Mouse (Mus musculus): ENCODE data around the gene Irf3.
"Not testable (repeated sequence)": the region's sequence is repeated elsewhere in the genome, so short reads cannot be mapped to it uniquely, and the experiment has no call there.

The Irf3 gene

DNA sequence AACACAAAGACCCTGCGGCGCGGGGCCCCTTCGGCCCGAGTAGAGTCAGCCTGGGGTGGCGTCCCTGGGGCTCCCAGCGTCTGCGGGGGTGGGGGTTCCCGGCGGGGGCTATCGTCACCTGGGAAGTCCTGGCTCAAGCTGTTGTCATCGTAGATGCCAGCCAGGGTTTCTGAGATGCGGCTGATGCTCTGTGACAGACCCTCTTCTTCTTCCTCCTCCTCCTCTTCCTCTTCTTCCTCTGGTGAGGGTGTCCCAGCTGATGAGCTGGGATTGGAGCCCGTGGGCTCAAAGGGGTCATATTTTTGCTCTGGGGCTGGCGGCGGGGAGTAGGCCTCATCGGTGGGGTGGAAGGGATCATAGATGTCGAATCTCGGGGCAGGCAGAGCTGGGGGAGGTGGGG lies 11.0 kb downstream of the Irf3 start:
- DNase-seq: no peak

DNA sequence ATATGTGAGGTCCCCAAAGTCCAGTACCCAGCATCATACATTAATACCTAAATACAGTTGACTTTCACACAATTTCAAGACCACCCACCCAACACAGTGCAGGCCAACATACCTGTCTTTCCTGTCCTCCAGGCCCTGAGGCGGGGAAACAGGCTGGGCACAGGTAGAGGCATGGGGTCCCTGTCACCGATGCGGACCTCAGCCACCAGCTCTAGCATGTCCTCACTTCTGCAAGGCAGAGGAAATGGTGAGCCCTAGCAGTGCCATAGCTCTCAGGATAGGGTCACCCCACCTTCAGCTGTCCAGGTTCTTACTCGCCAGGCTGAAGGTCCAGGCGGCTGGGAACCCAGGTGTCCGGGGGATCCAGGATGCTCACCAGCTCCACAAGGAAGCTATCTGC lies 14.6 kb downstream of the Irf3 start:
- no peak for DNase-seq

GRCm38 (mm10) chr7:45012824-45013223 lies 15.4 kb downstream of the Irf3 start:
- no peak for DNase-seq

DNA sequence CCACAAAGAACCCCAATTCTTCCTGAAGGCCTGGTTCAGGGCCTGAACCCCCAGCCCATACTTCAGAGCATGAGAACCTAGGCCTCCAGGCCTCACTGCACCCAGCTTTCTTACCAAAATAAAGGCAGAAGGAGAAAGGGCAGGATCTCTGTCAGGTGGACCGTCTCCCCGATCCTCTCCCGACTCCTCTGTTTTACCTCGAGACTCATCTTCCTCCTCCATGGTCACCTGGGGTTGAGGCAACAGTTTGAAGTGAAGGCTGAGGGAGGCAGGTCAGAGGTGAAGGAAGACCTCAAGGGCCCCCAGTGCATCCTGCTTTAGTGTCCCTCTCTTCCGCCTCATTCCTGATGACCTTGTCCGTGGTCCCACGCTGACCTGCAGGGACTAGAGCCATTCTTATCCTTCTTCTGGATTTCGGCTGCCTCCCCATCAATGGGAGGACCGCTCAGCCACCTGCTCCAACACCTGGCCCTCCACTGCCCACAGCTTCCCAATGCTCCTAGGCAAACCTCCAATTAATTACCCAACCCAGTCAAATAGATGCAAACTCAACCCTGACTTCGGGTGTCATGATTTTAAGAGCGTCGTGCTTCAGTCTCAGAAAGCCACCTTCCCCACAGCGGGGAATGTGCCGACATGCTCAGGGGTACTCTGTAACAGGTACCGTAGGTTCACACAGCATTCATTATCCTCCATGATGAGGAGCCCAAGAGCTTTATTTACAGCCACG lies 16.1 kb downstream of the Irf3 start:
- no peak for DNase-seq

GRCm38 (mm10) chr7:45014096-45014451 lies 16.6 kb downstream of the Irf3 start:
- DNase-seq: no peak

GRCm38 (mm10) chr7:45015344-45015956 lies 18.0 kb downstream of the Irf3 start:
- no peak for DNase-seq

- peak; percentile 100 for DNase-seq
Observed at GRCm38 (mm10) chr7:45015957-45016612, 18.6 kb downstream of the Irf3 start, which contains the start of gene Scaf1. Scaf1 (minus strand) TSS chr7:45016363.

DNA sequence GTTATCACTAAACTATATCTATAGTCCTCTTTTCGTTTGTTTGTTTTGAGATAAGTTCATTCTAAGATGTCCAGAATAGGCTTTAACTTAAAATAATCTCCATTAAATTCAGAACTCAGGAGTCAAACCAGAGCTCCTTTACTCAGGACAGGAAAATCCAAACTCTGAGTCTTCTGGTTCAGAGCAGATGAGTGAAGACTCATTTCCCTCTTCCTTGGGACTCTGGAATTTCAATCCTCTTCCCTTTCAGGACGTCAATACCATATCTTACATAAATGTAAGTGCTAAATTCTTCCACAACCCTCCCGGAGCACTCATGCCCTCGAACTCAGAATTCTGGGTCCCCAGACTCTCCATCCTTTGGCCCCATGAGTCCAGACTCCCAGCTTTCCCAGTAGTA lies 19.3 kb downstream of the Irf3 start:
- no peak for DNase-seq

GRCm38 (mm10) chr7:45017242-45018061 lies 20.0 kb downstream of the Irf3 start, which contains the start of gene Rras:
Rras (plus strand) TSS chr7:45017961.
- DNase-seq: peak; percentile 80

DNA sequence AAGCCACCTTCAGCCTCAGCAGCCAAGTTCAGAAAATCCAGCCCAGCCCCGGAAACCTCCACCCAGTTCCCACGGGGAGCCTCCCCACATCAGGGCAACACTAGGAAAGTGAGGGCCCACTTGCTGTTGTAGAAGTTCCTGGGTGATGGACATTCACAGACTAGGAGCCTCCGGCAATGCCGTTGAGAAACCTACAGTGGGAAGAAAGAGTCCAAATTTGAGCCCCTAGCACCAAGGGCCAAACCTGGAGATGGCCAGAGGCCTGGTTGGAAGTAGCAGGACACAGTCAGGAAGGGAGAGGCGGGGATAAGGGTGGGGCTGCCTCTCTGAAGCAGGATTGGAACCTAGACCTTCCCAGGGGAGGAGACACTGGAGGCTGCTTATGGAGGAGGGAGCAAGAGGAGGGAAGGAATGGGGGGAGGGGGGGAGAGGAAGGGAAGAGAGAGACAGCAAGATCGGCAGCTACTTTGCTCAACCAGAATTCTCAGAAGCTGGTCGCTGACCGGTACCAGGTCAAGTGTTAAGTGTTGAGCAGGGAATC lies 21.7 kb downstream of the Irf3 start:
- no peak for DNase-seq

GRCm38 (mm10) chr7:45020225-45020624 lies 22.8 kb downstream of the Irf3 start:
- no peak for DNase-seq

DNA sequence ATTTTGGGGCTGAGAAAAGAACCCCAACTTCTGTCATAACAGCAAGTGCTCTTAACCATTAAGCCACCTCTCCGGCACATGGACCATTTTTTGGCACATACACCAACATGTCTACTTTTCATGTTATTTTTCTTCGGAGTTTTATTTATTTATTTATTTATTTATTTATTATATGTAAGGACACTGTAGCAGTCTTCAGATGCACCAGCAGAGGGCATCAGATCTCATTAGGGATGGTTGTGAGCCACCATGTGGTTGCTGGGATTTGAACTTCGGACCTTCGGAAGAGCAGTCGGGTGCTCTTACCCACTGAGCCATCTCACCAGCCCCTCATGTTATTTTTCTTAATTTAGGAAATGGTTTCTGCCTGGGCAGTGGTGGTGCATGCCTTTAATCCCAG lies 26.3 kb downstream of the Irf3 start:
- DNase-seq: not testable (repeated sequence)

DNA sequence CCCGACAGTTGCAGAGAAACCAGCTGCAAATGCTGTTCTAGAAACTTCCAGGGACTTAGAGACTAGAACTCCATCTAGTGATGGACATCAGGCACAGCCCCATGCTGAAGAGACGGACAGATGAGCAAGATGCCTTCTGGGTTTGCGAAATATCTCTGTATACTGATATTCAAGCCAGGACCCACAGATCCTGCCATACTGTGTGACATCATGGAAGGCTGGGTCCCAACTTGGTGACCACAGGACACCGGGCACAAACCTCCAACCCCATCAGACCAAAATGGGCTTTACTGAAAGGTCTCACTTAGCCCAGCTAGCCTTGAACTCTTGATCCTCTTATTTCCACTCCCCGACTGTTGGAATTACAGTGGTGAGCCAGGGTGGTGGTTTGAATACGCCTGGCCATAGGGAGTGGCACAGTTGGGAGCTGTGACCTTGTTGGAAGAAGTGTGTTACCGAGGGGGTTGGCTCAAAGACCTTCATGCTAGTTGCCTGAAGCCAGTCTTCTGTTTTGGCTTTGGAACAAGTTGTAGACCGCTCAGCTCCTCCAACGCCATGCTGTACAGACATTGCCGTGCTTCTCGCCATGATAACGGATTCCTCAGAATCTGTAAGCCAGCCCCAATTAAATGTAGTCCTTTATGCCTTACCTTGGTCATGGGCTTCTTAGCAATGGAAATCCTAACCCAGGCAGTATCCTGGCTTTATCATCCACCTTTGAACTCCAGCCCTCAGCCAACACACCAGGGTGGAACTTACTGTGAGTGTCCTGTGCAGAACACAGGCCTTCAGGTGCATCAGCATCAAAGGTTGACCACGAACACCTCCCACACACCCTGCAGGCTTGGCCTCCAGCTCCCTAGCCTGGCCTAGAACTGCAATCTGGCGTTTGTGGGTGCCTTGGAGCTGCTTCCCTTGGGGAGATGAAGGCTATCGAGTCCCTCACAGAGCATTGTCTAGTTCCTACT lies 27.1 kb downstream of the Irf3 start:
- DNase-seq: no peak

DNA sequence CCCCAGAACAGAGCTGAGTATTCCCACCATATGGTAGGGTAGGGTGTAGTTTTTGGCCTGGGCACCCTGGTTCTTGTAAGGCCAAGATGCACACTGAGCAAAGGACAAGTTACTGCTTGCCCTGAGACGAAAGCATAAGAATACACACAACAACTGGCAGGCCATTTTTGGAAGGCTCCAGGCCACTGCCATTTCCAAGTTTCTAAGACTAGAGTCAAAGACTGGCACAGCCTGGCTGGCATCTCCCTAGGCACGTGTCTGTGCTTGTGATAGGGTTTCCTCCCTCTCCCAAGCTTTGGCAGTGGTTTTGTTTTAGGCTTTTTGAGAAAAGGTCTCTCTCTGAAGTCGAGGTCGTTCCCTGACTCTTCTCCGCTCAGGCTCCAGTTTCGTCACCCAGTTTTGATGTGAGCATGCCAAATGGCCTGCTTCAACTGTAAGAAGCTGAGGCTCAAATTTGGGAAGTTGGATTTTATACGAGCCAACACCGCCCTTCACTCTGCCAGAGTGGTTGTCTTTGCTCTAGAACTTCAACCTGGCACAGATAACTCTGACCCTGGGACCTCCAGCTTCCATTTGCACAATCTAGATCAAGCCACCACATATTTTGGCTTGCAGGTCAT lies 28.3 kb downstream of the Irf3 start:
- DNase-seq: no peak

GRCm38 (mm10) chr7:45026256-45026655 lies 28.8 kb downstream of the Irf3 start:
- DNase-seq: no peak

GRCm38 (mm10) chr7:45027761-45028160 lies 30.3 kb downstream of the Irf3 start:
- no peak for DNase-seq

DNA sequence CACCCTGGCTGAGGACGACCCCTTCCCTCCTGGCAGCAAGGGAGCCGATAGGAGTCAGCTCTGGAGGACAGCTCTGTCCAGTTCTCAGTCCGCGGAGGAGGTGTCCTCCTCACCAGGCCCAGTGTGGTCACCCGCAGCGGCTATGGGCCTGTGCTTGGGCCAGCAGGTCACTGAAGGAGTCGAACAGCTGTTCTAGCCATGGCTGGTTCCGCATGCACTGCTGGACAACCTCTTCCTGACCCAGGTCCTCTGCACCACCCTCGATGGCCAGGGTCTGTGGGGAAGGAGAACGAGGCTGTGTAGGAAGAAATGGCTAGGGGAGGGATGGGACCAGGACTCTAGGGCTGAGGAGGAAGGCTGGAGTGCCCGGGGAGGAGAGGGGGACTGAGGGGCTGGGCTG lies 30.9 kb downstream of the Irf3 start:
- no peak for DNase-seq

GRCm38 (mm10) chr7:45029995-45030394 lies 32.5 kb downstream of the Irf3 start:
- no peak for DNase-seq

DNA sequence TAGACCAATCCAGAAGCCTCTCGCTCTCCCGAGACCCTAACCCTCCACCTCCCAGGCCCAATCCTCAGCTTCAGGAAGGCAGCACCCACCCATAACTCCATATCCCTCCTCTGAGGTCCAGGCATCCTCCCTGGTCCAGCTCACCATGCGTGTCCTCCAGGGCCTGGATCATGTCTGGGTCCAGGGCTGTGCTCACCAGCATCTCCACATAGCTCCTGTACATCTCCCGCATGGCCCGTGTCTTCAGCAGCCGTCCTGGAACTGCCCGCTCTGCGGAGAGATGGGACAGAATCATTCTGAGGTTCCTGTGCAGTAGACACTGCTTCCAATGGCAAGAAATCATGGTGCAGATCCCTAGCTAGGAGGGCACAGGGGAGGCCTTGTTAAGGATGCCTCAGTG lies 33.4 kb downstream of the Irf3 start:
- no peak for DNase-seq

DNA sequence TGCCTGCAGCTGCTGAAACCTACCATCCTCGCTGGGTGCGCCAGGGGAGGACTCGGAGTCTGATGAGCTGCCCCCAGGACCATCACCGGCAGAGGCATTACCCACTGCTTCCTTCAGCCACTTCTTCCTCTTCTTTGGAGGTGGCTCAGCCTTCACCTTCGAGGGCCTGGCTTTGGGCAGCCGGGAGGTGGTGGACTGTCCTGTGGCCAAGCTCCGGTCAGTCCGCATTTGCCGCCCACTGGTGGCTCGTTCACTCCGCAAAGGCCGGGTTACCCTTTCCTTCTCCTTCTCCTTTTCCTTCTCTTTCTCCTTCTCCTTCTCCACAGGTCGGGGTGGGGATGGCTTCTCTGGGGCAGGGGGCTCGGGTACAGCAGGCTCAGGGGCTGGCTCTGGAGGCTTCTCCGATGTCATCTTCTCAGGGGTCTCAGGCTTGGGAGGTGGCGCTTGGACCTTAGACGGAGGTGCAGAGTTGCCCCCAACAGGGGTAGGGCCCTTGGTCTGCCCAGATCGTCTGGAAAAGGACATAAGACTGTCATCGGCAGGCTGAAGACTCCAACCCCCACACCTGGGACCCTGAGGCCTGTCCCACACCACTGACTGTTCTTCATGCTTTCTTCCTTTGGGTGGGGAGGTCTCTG lies 36.4 kb downstream of the Irf3 start:
- DNase-seq: no peak

- DNase-seq: no peak
Observed at GRCm38 (mm10) chr7:45035631-45036030, 38.2 kb downstream of the Irf3 start.
